Mouse (Mus musculus): ENCODE data around the gene Osbpl9.

GRCm38 (mm10) chr4:109119641-109120125 lies 82.4 kb downstream of the Osbpl9 start:
- TF ChIP-seq POLR2A (IDR thresholded peaks at IDR 0.05; ENCODE audit: low read depth, low read length) (no peak), CTCF (IDR thresholded peaks at IDR 0.05; ENCODE audit: borderline replicate concordance, insufficient read depth, low read length) (no peak)
